Mouse (Mus musculus) liver, adult 2 months (tissue): ENCODE data around the gene Klhl33.
A peak's percentile ranks its signal among the peaks of the same experiment; 100 is the strongest.

ENCODE experiments used
- CTCF ChIP-seq: fragments of 200-500 bp; IDR thresholded peaks from 2 replicates; pipeline ENCODE4 v1.5.1; 2011; ENCODE audit warnings: low read depth, low read length, control low read depth
- POLR2A ChIP-seq: fragments of 200-500 bp; IDR thresholded peaks from 2 replicates; pipeline ENCODE4 v1.6.1; 2011; ENCODE audit warnings: low read length, control low read depth; ENCODE audit not compliant: insufficient read depth; ENCODE audit errors: extremely low read depth

DNA sequence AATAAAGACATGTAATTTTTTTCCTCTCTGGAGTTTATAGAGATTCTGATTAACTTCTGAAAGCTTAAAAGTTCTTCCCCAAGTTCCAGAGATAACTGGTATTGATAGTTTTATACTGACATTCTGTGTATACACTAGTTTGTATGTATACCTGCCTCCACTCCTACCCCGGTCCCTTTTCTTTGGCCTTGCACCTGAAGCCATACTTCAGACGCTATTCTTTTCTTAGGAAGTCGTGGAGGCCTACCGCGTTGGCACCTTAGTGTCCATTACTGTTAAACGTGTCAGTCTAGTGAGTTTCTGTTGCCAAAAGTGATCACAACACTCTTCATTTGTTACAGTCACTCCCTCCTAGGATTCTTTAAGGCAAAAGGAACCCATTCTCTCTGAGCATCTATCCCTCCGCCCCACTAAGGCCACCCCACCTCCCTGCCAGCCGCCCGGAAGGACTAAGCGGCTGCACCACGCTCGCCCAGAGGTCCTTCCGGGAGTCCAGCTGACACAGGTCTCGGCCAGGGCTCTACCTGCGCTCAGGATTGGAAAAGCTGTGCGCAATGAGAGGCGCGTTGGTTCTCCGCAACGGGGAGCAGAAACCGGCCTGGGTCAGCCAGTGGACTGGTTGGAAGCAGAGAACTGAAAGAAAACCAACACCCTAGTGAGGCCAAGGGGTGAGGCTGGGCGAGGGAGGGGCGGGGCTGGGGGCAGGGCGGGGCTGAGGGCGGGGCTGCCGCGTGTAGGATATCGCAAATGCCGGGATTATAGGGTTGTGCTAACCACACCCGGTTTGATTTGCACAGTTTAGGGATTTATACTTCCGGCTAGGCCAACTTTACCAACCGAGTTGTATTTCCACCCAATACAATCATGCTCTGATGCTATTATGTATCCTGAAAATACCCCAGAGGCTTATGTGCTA is 27.2 kb downstream of the Klhl33 start, which contains the start of gene Tep1:
- TF ChIP-seq CTCF (no peak), POLR2A (0 out of 2 replicates have a peak, but pooled peaks have one; percentile 26)
